ENCODE assay signal across 8 mouse cellular contexts in genomic region chr10:91166890-91167289, GRCm38 (mm10). TPM values are rescaled to one million over a fixed set of nuclear protein-coding genes. Genes with fewer than 3 reads are reported as not detected.
DNase-seq lines count a peak whose midpoint lies in the region; ATAC-seq and TF ChIP-seq lines count a peak whose summit lies in the region.

No protein-coding gene starts in this region.

- no peak overlapping the region for H3K27ac ChIP-seq in forebrain, embryonic 10.5 days
- no peak overlapping the region for H3K27ac ChIP-seq in limb, embryonic 10.5 days
- H3K27ac ChIP-seq in stomach, postnatal 0 days (replicated peaks), result no peak overlapping the region

- H3K27me3 ChIP-seq in forebrain, embryonic 10.5 days (ENCODE audit: poor library complexity, severe bottlenecking), result no peaks in the 10 kb centered on the region
- no peaks in the 10 kb centered on the region for H3K27me3 ChIP-seq in limb, embryonic 10.5 days (ENCODE audit: low read depth, poor library complexity, severe bottlenecking)
- H3K27me3 ChIP-seq in stomach, postnatal 0 days (ENCODE audit: control insufficient read depth, insufficient read depth, low read length), result no peaks in the 10 kb centered on the region

- peak overlapping the region; percentile 97; the same call in 1 of the 2 replicates for H3K4me3 ChIP-seq in forebrain, embryonic 10.5 days
- 0 out of 2 replicates have a peak overlapping the region, but pooled peaks have one; percentile 21 for H3K4me3 ChIP-seq in limb, embryonic 10.5 days
- no peak overlapping the region for H3K4me3 ChIP-seq in stomach, postnatal 0 days (ENCODE audit: low read depth, low read length)

- peak; percentile 83 for TF ChIP-seq CTCF in stomach, postnatal 0 days (IDR thresholded peaks at IDR 0.05; ENCODE audit: low read depth)

- intact Hi-C loops in left cerebral cortex, postnatal 14 days (cut with DNase I), result no loop called here

- WGBS in forebrain, embryonic 10.5 days, result 73% methylated on average over 5 of the region's 5 CpGs
- WGBS in limb, embryonic 10.5 days, result 69% methylated on average over 5 of the region's 5 CpGs
- 36% methylated on average over 5 of the region's 5 CpGs for WGBS in stomach, postnatal 0 days

- H3K36me3 ChIP-seq in forebrain, embryonic 10.5 days (replicated peaks), result peaks cover 71% of the 10 kb centered on the region
- H3K36me3 ChIP-seq in limb, embryonic 10.5 days, result peaks cover 68% of the 10 kb centered on the region
- H3K36me3 ChIP-seq in stomach, postnatal 0 days (ENCODE audit: control insufficient read depth, insufficient read depth, low read length), result peaks cover 15% of the 10 kb centered on the region

- DNase-seq in left cerebral cortex, postnatal 14 days (ENCODE audit: low spot score in 2 of 2), result peak; percentile 62 to 65
- DNase-seq in left cerebral cortex, adult 11 months (ENCODE audit: low spot score), result no peak
- peak; percentile 78 for DNase-seq in adrenal gland, postnatal 14 days
- DNase-seq in forebrain, embryonic 10.5 days (ENCODE audit: extremely low spot score, low spot score), result no peak
- no peak for DNase-seq in limb, embryonic 10.5 days (ENCODE audit: low spot score)
- peak; percentile 64 for DNase-seq in mesoderm, embryonic 11.5 days (ENCODE audit: low read depth, low spot score)
- DNase-seq in stomach, postnatal 0 days (ENCODE audit: low spot score), result peak; percentile 70

- peak overlapping the region; percentile 35; the same call in 1 of the 2 replicates for H3K4me2 ChIP-seq in stomach, postnatal 0 days (replicated peaks; ENCODE audit: low read depth)

- ATAC-seq in hematopoietic stem cell, adult 5-6 weeks (replicated peaks in 1 of 2; ENCODE audit: insufficient read depth in 1 of 2, low FRiP score in 2 of 2, low TSS enrichment in 1 of 2, low read depth in 1 of 2, poor library complexity in 2 of 2, severe bottlenecking in 2 of 2), result peak; percentile 49 to 66
- ATAC-seq in stomach, postnatal 0 days (ENCODE audit: low FRiP score, low TSS enrichment), result 0 out of 2 replicates have a peak, but pooled peaks have one; percentile 16

- no peak overlapping the region for H3K9ac ChIP-seq in stomach, postnatal 0 days (ENCODE audit: low read length)

- TF ChIP-seq EP300 in stomach, postnatal 0 days (optimal IDR thresholded peaks at IDR 0.05), result no peak

- peaks cover 33% of the 10 kb centered on the region for H3K4me1 ChIP-seq in forebrain, embryonic 10.5 days
- H3K4me1 ChIP-seq in limb, embryonic 10.5 days, result peaks cover 25% of the 10 kb centered on the region
- H3K4me1 ChIP-seq in stomach, postnatal 0 days (replicated peaks; ENCODE audit: control insufficient read depth, insufficient read depth), result no peaks in the 10 kb centered on the region

- no peaks in the 10 kb centered on the region for H3K9me3 ChIP-seq in forebrain, embryonic 10.5 days
- H3K9me3 ChIP-seq in limb, embryonic 10.5 days (replicated peaks), result no peaks in the 10 kb centered on the region
- H3K9me3 ChIP-seq in stomach, postnatal 0 days (ENCODE audit: control insufficient read depth, low read length), result no peaks in the 10 kb centered on the region

RNA-seq across cellular contexts. Expression of gene Tmpo, which starts 14.2 kb away (rescaled TPM):
- 10 to 100 TPM; 32.1 to 35.0 TPM for total RNA-seq in left cerebral cortex, postnatal 14 days (2021)
- total RNA-seq in adrenal gland, postnatal 14 days (2021), result 117 and 128 TPM in 2 replicates
- polyA plus RNA-seq in forebrain, embryonic 10.5 days (2016; fragmentation: Nextera tagmentation; extraction: Ambion mirVana), result 261 and 275 TPM in 2 replicates
- total RNA-seq in hematopoietic stem cell, adult 5-6 weeks (2017), result 447 and 595 TPM in 2 replicates
- polyA plus RNA-seq in limb, embryonic 10.5 days (2016; fragmentation: Nextera tagmentation; extraction: Ambion mirVana), result 260 and 300 TPM in 2 replicates
- polyA plus RNA-seq in stomach, postnatal 0 days (2015; fragmentation: Nextera tagmentation; extraction: Ambion mirVana), result 57.1 and 59.6 TPM in 2 replicates

RNA-seq across cellular contexts. Expression of gene Slc25a3, which starts 43.0 kb away (rescaled TPM):
- 100 to 1,000 TPM; 590 to 599 TPM for total RNA-seq in left cerebral cortex, postnatal 14 days (2021)
- total RNA-seq in adrenal gland, postnatal 14 days (2021), result 859 and 881 TPM in 2 replicates
- 412 and 413 TPM in 2 replicates for polyA plus RNA-seq in forebrain, embryonic 10.5 days (2016; fragmentation: Nextera tagmentation; extraction: Ambion mirVana)
- total RNA-seq in hematopoietic stem cell, adult 5-6 weeks (2017), result 243 and 260 TPM in 2 replicates
- polyA plus RNA-seq in limb, embryonic 10.5 days (2016; fragmentation: Nextera tagmentation; extraction: Ambion mirVana), result 412 and 416 TPM in 2 replicates
- polyA plus RNA-seq in stomach, postnatal 0 days (2015; fragmentation: Nextera tagmentation; extraction: Ambion mirVana), result 523 and 539 TPM in 2 replicates

Comparison
In these comparisons a context has a peak if more than half of its experiments do, and no peak if none do; other contexts are left out.
1. DNase-seq: peak in left cerebral cortex, postnatal 14 days (2 of 2), adrenal gland, postnatal 14 days (single experiment), mesoderm, embryonic 11.5 days (single experiment) and stomach, postnatal 0 days (single experiment); none in left cerebral cortex, adult 11 months (single experiment), forebrain, embryonic 10.5 days (single experiment) and limb, embryonic 10.5 days (single experiment).